Mouse (Mus musculus) kidney, embryonic 16.5 days (tissue): ENCODE data around the gene Zfyve27. TPM values are rescaled to one million over a fixed set of nuclear protein-coding genes. Genes with fewer than 3 reads are reported as not detected.
A peak's percentile ranks its signal among the peaks of the same experiment; 100 is the strongest.

Experiments used
- ATAC-seq: fragments of 200-750 bp; cut with Nextera tagmentation; 2 replicates; pipeline ENCODE4 v1.8.0; 2017; ENCODE audit warnings: moderate TSS enrichment; ENCODE audit not compliant: low FRiP score, low TSS enrichment
- H3K27ac ChIP-seq: fragments of 300-500 bp; sonication (generic); 2 replicates; pipeline ENCODE4 v1.5.1; 2014; ENCODE audit warnings: low read length
- H3K27me3 ChIP-seq: fragments of 300-500 bp; sonication (generic); 2 replicates; pipeline ENCODE4 v1.6.1; 2014; ENCODE audit warnings: low read length, control low read depth, mixed read lengths; ENCODE audit not compliant: insufficient read depth
- H3K36me3 ChIP-seq: fragments of 300-500 bp; sonication (generic); 2 replicates; pipeline ENCODE4 v1.6.1; 2014; ENCODE audit warnings: low read length, control low read depth, mixed read lengths; ENCODE audit not compliant: insufficient read depth
- H3K4me1 ChIP-seq: fragments of 300-500 bp; sonication (generic); 2 replicates; pipeline ENCODE4 v1.6.1; 2014; ENCODE audit warnings: low read length, control low read depth, mixed read lengths; ENCODE audit not compliant: insufficient read depth
- H3K4me2 ChIP-seq: fragments of 300-500 bp; sonication (generic); replicated peaks from 2 replicates; pipeline ENCODE4 v1.6.1; 2014; ENCODE audit warnings: low read depth, low read length
- H3K4me3 ChIP-seq: fragments of 300-500 bp; sonication (generic); 2 replicates; pipeline ENCODE4 v1.5.1; 2014; ENCODE audit warnings: mild to moderate bottlenecking, low read length
- H3K9ac ChIP-seq: fragments of 300-500 bp; sonication (generic); replicated peaks from 2 replicates; pipeline ENCODE4 v1.6.1; 2014; ENCODE audit warnings: low read length
- H3K9me3 ChIP-seq: fragments of 300-500 bp; sonication (generic); 2 replicates; pipeline ENCODE4 v1.6.1; 2016; ENCODE audit warnings: low read length, control low read depth
- WGBS: fragments of 180-500 bp; shearing (Covaris S2); extraction: QIAGEN DNeasy Blood & Tissue Kit; methylation state at CpG from one replicate; pipeline ENCODE4 v1.1.7; 2014; 5-methylcytosine and 5-hydroxymethylcytosine counted together
- polyA plus RNA-seq: library from polyadenylated mRNA; unstranded; fragments of >200 nt; fragmentation: Nextera tagmentation; extraction: Ambion mirVana; gene quantifications from 2 replicates; pipeline ENCODE4 v1.2.1, GENCODE M21; 2015

Gene Zfyve27
- polyA plus RNA-seq, 1 experiment from 2014 or later = 33.2 TPM

- peak overlapping the region; percentile 88 for H3K9ac ChIP-seq
- peak overlapping the region; percentile 71 for H3K4me3 ChIP-seq
- peaks cover 23% of the 10 kb centered on the region for H3K4me1 ChIP-seq
- peak overlapping the region; percentile 87 for H3K27ac ChIP-seq
- H3K36me3 ChIP-seq = peaks cover 5% of the 10 kb centered on the region; the same call in 1 of the 2 replicates
- under 1% methylated on average over 63 of the region's 63 CpGs for WGBS
- peak overlapping the region; percentile 80 for H3K4me2 ChIP-seq
- ATAC-seq = peak; percentile 20
- H3K27me3 ChIP-seq = no peaks in the 10 kb centered on the region
- no peaks in the 10 kb centered on the region for H3K9me3 ChIP-seq
Observed at GRCm38 (mm10) chr19:42147769-42148568, 15.8 kb upstream of the Zfyve27 start.

- peaks cover 23% of the 10 kb centered on the region for H3K4me1 ChIP-seq
Observed at GRCm38 (mm10) chr19:42148569-42148860, 15.2 kb upstream of the Zfyve27 start.

GRCm38 (mm10) chr19:42151990-42152389 is 11.8 kb upstream of the Zfyve27 start:
- Histone ChIP-seq H3K9ac (no peak overlapping the region), H3K27me3 (no peaks in the 10 kb centered on the region), H3K4me1 (peaks cover 21% of the 10 kb centered on the region), H3K4me3 (no peak overlapping the region), H3K4me2 (no peak overlapping the region), H3K27ac (no peak overlapping the region), H3K36me3 (peaks cover 5% of the 10 kb centered on the region; the same call in 1 of the 2 replicates), H3K9me3 (no peaks in the 10 kb centered on the region)
- whole genome bisulfite sequencing = 3% methylated on average over 6 of the region's 6 CpGs
- 0 out of 2 replicates have a peak, but pooled peaks have one; percentile 4 for ATAC-seq

More at GRCm38 (mm10) chr19:42148569-42148860, 15.2 kb upstream of the Zfyve27 start:
- Histone ChIP-seq H3K27ac (peak overlapping the region; percentile 87; the same call in 1 of the 2 replicates), H3K4me2 (peak overlapping the region; percentile 80), H3K9me3 (no peaks in the 10 kb centered on the region), H3K27me3 (no peaks in the 10 kb centered on the region), H3K36me3 (peaks cover 5% of the 10 kb centered on the region; the same call in 1 of the 2 replicates), H3K9ac (peak overlapping the region; percentile 88), H3K4me3 (peak overlapping the region; percentile 71)
- peak; percentile 81 for ATAC-seq
- WGBS = 23% methylated on average over 7 of the region's 7 CpGs

- Histone ChIP-seq H3K4me2 (no peak overlapping the region), H3K27me3 (no peaks in the 10 kb centered on the region), H3K27ac (peak overlapping the region; percentile 50; the same call in 1 of the 2 replicates), H3K9ac (0 out of 2 replicates have a peak overlapping the region, but pooled peaks have one; percentile 8), H3K9me3 (no peaks in the 10 kb centered on the region), H3K4me3 (no peak overlapping the region), H3K36me3 (no peaks in the 10 kb centered on the region), H3K4me1 (peaks cover 6% of the 10 kb centered on the region; the same call in 1 of the 2 replicates)
- WGBS = 58% methylated on average over 12 of the region's 12 CpGs
- ATAC-seq = no peak
Observed at GRCm38 (mm10) chr19:42157493-42158237, 6.1 kb upstream of the Zfyve27 start.

- WGBS = 29% methylated on average over 13 of the region's 13 CpGs
- Histone ChIP-seq H3K27ac (no peak overlapping the region), H3K4me1 (peaks cover 6% of the 10 kb centered on the region; the same call in 1 of the 2 replicates), H3K9me3 (no peaks in the 10 kb centered on the region), H3K4me2 (no peak overlapping the region; the same call in 1 of the 2 replicates), H3K36me3 (no peaks in the 10 kb centered on the region), H3K27me3 (no peaks in the 10 kb centered on the region), H3K4me3 (no peak overlapping the region), H3K9ac (no peak overlapping the region)
- ATAC-seq = no peak
Observed at GRCm38 (mm10) chr19:42158246-42159017, 5.3 kb upstream of the Zfyve27 start.

GRCm38 (mm10) chr19:42164188-42164587 is 437 bp downstream of the Zfyve27 start:
- H3K27me3 ChIP-seq = peaks cover 8% of the 10 kb centered on the region; the same call in 1 of the 2 replicates
- no peaks in the 10 kb centered on the region for H3K9me3 ChIP-seq
- no peak overlapping the region for H3K27ac ChIP-seq
- H3K9ac ChIP-seq = no peak overlapping the region
- H3K4me3 ChIP-seq = no peak overlapping the region
- peaks cover 13% of the 10 kb centered on the region; the same call in 1 of the 2 replicates for H3K4me1 ChIP-seq
- H3K36me3 ChIP-seq = no peaks in the 10 kb centered on the region
- 11% methylated on average over 7 of the region's 7 CpGs for WGBS
- ATAC-seq = no peak
- H3K4me2 ChIP-seq = no peak overlapping the region; the same call in 1 of the 2 replicates

- no peaks in the 10 kb centered on the region for H3K36me3 ChIP-seq
- H3K9ac ChIP-seq = peak overlapping the region; percentile 42
- H3K4me1 ChIP-seq = peaks cover 22% of the 10 kb centered on the region
- no peaks in the 10 kb centered on the region for H3K9me3 ChIP-seq
- peaks cover 8% of the 10 kb centered on the region; the same call in 1 of the 2 replicates for H3K27me3 ChIP-seq
- WGBS = 3% methylated on average over 12 of the region's 12 CpGs
- peak overlapping the region; percentile 44 for H3K4me2 ChIP-seq
- peak overlapping the region; percentile 18; the same call in 1 of the 2 replicates for H3K4me3 ChIP-seq
- ATAC-seq = no peak
- no peak overlapping the region for H3K27ac ChIP-seq
Observed at GRCm38 (mm10) chr19:42166130-42166529, 2.4 kb downstream of the Zfyve27 start.

- no peak overlapping the region for H3K9ac ChIP-seq
- no peak overlapping the region for H3K4me3 ChIP-seq
- no peaks in the 10 kb centered on the region for H3K36me3 ChIP-seq
- no peak for ATAC-seq
- H3K27ac ChIP-seq = no peak overlapping the region
- H3K4me1 ChIP-seq = peaks cover 29% of the 10 kb centered on the region
- peaks cover 8% of the 10 kb centered on the region; the same call in 1 of the 2 replicates for H3K27me3 ChIP-seq
- H3K4me2 ChIP-seq = no peak overlapping the region
- 42% methylated on average over 3 of the region's 3 CpGs for WGBS
- no peaks in the 10 kb centered on the region for H3K9me3 ChIP-seq
Observed at GRCm38 (mm10) chr19:42166766-42167165, 3.0 kb downstream of the Zfyve27 start.

GRCm38 (mm10) chr19:42167489-42167888 is 3.7 kb downstream of the Zfyve27 start:
- no peak overlapping the region for H3K4me2 ChIP-seq
- H3K27ac ChIP-seq = no peak overlapping the region
- no peak for ATAC-seq
- H3K9me3 ChIP-seq = no peaks in the 10 kb centered on the region
- no peak overlapping the region for H3K4me3 ChIP-seq
- H3K4me1 ChIP-seq = peaks cover 30% of the 10 kb centered on the region
- WGBS = 65% methylated on average over 9 of the region's 9 CpGs
- no peaks in the 10 kb centered on the region for H3K36me3 ChIP-seq
- peaks cover 8% of the 10 kb centered on the region; the same call in 1 of the 2 replicates for H3K27me3 ChIP-seq
- H3K9ac ChIP-seq = no peak overlapping the region
